Mouse (Mus musculus) CH12.LX (cell line): ENCODE measurements at regions not wholly inside any gene's neighbourhood (a gene's known extent, or its start where the extent isn't known, plus 50 kb on each side); places are given as distances from the start of the nearest gene placed in this dataset.

Experiments used
- DNase-seq: peaks from one replicate; pipeline ENCODE4 v3.0.0-alpha.2; 2013; ENCODE audit errors: extremely low read depth
- H3K27ac ChIP-seq: 2 replicates; pipeline ENCODE4 v1.5.1; 2012; ENCODE audit warnings: low read depth, mild to moderate bottlenecking, control low read depth, moderate library complexity; ENCODE audit not compliant: insufficient read depth
- H3K27me3 ChIP-seq: replicated peaks from 2 replicates; pipeline ENCODE3; 2012; ENCODE audit warnings: inconsistent platforms
- H3K36me3 ChIP-seq, 2 experiments: replicated peaks in 1 of 2; 2 replicates each; pipeline versions ENCODE3 to v1.6.1; 2012; ENCODE audit warnings: inconsistent platforms in 1 of 2, low read length in 1 of 2, mild to moderate bottlenecking in 1 of 2, mixed read lengths in 1 of 2, moderate library complexity in 1 of 2; ENCODE audit not compliant: control insufficient read depth in 1 of 2, insufficient read depth in 1 of 2
- H3K4me1 ChIP-seq, 2 experiments: 2 replicates each; pipeline ENCODE4 v1.6.1; 2012; ENCODE audit warnings: inconsistent platforms in 1 of 2, moderate library complexity in 1 of 2; ENCODE audit not compliant: insufficient read depth in 2 of 2, control insufficient read depth in 1 of 2
- H3K4me2 ChIP-seq: 2 replicates; pipeline ENCODE4 v1.6.1; 2012; ENCODE audit warnings: low read depth, mild to moderate bottlenecking, control low read depth; ENCODE audit not compliant: poor library complexity, insufficient read depth, severe bottlenecking
- H3K4me3 ChIP-seq, 3 experiments: fragments of 150-350 bp in 1 of 3; sonication (generic) in 1 of 3; replicated peaks in 1 of 3; 2 replicates each; pipeline versions ENCODE3 to v1.5.1; 2011 to 2012; ENCODE audit warnings: low read depth in 2 of 3, low read length in 2 of 3, mild to moderate bottlenecking in 2 of 3, moderate library complexity in 2 of 3, control low read depth in 1 of 3, improper control_type of control experiment in 1 of 3, inconsistent platforms in 1 of 3, mixed read lengths in 1 of 3; ENCODE audit not compliant: poor library complexity in 1 of 3
- H3K79me2 ChIP-seq: replicated peaks from 2 replicates; pipeline ENCODE4 v1.6.1; 2012; ENCODE audit warnings: mild to moderate bottlenecking, moderate library complexity; ENCODE audit not compliant: control insufficient read depth, poor library complexity, insufficient read depth, severe bottlenecking; ENCODE audit errors: extremely low read depth
- H3K9ac ChIP-seq: 2 replicates; pipeline ENCODE4 v1.6.1; 2012; ENCODE audit warnings: low read depth, mild to moderate bottlenecking, control low read depth, moderate library complexity; ENCODE audit not compliant: insufficient read depth
- H3K9me3 ChIP-seq: replicated peaks from 2 replicates; pipeline ENCODE3; 2012; ENCODE audit warnings: low read length, inconsistent platforms, mixed read lengths
- CHD1 ChIP-seq: IDR thresholded peaks from 2 replicates; pipeline ENCODE4 v1.6.1; 2012; ENCODE audit warnings: low read depth, low read length, improper control_type of control experiment, inconsistent platforms
- CTCF ChIP-seq, 2 experiments: IDR thresholded peaks in 1 of 2; conservative IDR thresholded peaks in 1 of 2; 2 replicates each; pipeline ENCODE4 v1.5.1; 2011 to 2012; ENCODE audit warnings: low read depth in 2 of 2, low read length in 2 of 2, improper control_type of control experiment in 1 of 2, inconsistent platforms in 1 of 2, mild to moderate bottlenecking in 1 of 2, moderate library complexity in 1 of 2
- E2F4 ChIP-seq: IDR thresholded peaks from 2 replicates; pipeline ENCODE4 v1.6.1; 2011; ENCODE audit warnings: low read depth, low read length, improper control_type of control experiment; ENCODE audit not compliant: insufficient replicate concordance
- ETS1 ChIP-seq: conservative IDR thresholded peaks from 2 replicates; pipeline ENCODE4 v1.6.1; 2012; ENCODE audit warnings: low read depth, mild to moderate bottlenecking, inconsistent platforms, low read length, improper control_type of control experiment, moderate library complexity
- GABPA ChIP-seq: IDR thresholded peaks from 2 replicates; pipeline ENCODE4 v1.6.1; 2012; ENCODE audit warnings: low read depth, low read length, improper control_type of control experiment, inconsistent platforms; ENCODE audit not compliant: insufficient replicate concordance
- HCFC1 ChIP-seq: IDR thresholded peaks from 2 replicates; pipeline ENCODE4 v1.6.1; 2012; ENCODE audit warnings: low read depth, mild to moderate bottlenecking, inconsistent platforms, low read length, improper control_type of control experiment
- IRF4 ChIP-seq: IDR thresholded peaks from 2 replicates; pipeline ENCODE4 v1.6.1; 2014; ENCODE audit warnings: low read depth, mild to moderate bottlenecking, inconsistent platforms, low read length, improper control_type of control experiment
- JUN ChIP-seq: IDR thresholded peaks from 2 replicates; pipeline ENCODE4 v1.6.1; 2011; ENCODE audit warnings: low read depth, mild to moderate bottlenecking, low read length, improper control_type of control experiment, moderate library complexity; ENCODE audit not compliant: insufficient read depth
- MAZ ChIP-seq: IDR thresholded peaks from 2 replicates; pipeline ENCODE4 v1.6.1; 2012; ENCODE audit warnings: low read depth, mild to moderate bottlenecking, inconsistent platforms, low read length, improper control_type of control experiment, moderate library complexity
- MYC ChIP-seq: IDR thresholded peaks from 2 replicates; pipeline ENCODE4 v1.6.1; 2011; ENCODE audit warnings: low read depth, mild to moderate bottlenecking, improper control_type of control experiment, low read length
- NELFE ChIP-seq: IDR thresholded peaks from 2 replicates; pipeline ENCODE4 v1.6.1; 2011; ENCODE audit warnings: low read depth, low read length, improper control_type of control experiment
- POLR2AphosphoS2 ChIP-seq: IDR thresholded peaks from 2 replicates; pipeline ENCODE4 v1.6.1; 2011; ENCODE audit warnings: low read depth, low read length, improper control_type of control experiment
- RCOR1 ChIP-seq: conservative IDR thresholded peaks from 2 replicates; pipeline ENCODE4 v1.6.1; 2012; ENCODE audit warnings: low read depth, mild to moderate bottlenecking, inconsistent platforms, low read length, improper control_type of control experiment
- SIN3A ChIP-seq: IDR thresholded peaks from 2 replicates; pipeline ENCODE4 v1.6.1; 2012; ENCODE audit warnings: low read length, improper control_type of control experiment, inconsistent platforms
- SMC3 ChIP-seq: IDR thresholded peaks from 2 replicates; pipeline ENCODE4 v1.6.1; 2011; ENCODE audit warnings: low read depth, low read length, improper control_type of control experiment
- UBTF ChIP-seq: IDR thresholded peaks from 2 replicates; pipeline ENCODE4 v1.6.1; 2012; ENCODE audit warnings: low read depth, mild to moderate bottlenecking, inconsistent platforms, low read length, improper control_type of control experiment, moderate library complexity
- ZC3H11A ChIP-seq: IDR thresholded peaks from 2 replicates; pipeline ENCODE4 v1.6.1; 2012; ENCODE audit warnings: low read depth, mild to moderate bottlenecking, inconsistent platforms, low read length, improper control_type of control experiment
- ZMIZ1 ChIP-seq: IDR thresholded peaks from 2 replicates; pipeline ENCODE4 v1.6.1; 2012; ENCODE audit warnings: low read depth, mild to moderate bottlenecking, inconsistent platforms, low read length, improper control_type of control experiment
- dilution Hi-C: fragments of 300-500 bp; cut with MboI; formaldehyde crosslinking; loops from 2 replicates; pipeline ENCODE4 v1.14.3; 2020; ENCODE audit warnings: low sequenced_read_pairs; ENCODE audit not compliant: extremely low pct_unique_long_range_greater_than_20kb, extremely low pct_ligation_motif_present
- in situ Hi-C: fragments of 300-500 bp; cut with MboI; formaldehyde crosslinking; loops from 3 replicates; pipeline ENCODE4 v1.14.3; 2019; ENCODE audit warnings: low sequenced_read_pairs, low pct_ligation_motif_present, low pct_unique_long_range_greater_than_20kb, mixed read lengths

GRCm38 (mm10) chr4:31555077-31555476, 408.8 kb upstream of the Map3k7 start:
- no peaks in the 10 kb centered on the region for H3K79me2 ChIP-seq
- no peaks in the 10 kb centered on the region for H3K27me3 ChIP-seq
- DNase-seq: no peak
- H3K4me3 ChIP-seq: no peak overlapping the region
- TF ChIP-seq ETS1 (no peak), GABPA (no peak), E2F4 (no peak)
- TF ChIP-seq, all 38 proteins: peak for 0
- Histone ChIP-seq H3K36me3 (no peaks in the 10 kb centered on the region), H3K4me2 (no peak overlapping the region), H3K27ac (no peak overlapping the region), H3K9me3 (no peaks in the 10 kb centered on the region), H3K4me1 (no peaks in the 10 kb centered on the region), H3K9ac (no peak overlapping the region)
- dilution Hi-C loops (no loop called here), in situ Hi-C loops (no loop called here)

GRCm38 (mm10) chr4:31557261-31557660, 406.6 kb upstream of the Map3k7 start:
- H3K27me3 ChIP-seq: no peaks in the 10 kb centered on the region
- no peak for DNase-seq
- H3K79me2 ChIP-seq: no peaks in the 10 kb centered on the region
- in situ Hi-C loops (no loop called here), dilution Hi-C loops (no loop called here)
- no peak overlapping the region for H3K9ac ChIP-seq
- no peak overlapping the region for H3K27ac ChIP-seq
- H3K4me2 ChIP-seq: no peak overlapping the region
- TF ChIP-seq JUN (no peak), NELFE (no peak), SIN3A (no peak), HCFC1 (no peak), ZC3H11A (no peak), MAZ (no peak), POLR2AphosphoS2 (no peak), E2F4 (no peak), MYC (no peak), RCOR1 (no peak), ZMIZ1 (no peak), CTCF (conservative IDR thresholded peaks at IDR 0.05 in 1 of 2, IDR thresholded peaks at IDR 0.05 in 1 of 2; ENCODE audit: low read depth in 2 of 2, low read length in 2 of 2) (no peak), UBTF (no peak), SMC3 (no peak), CHD1 (no peak), IRF4 (no peak)
- H3K4me3 ChIP-seq: no peak overlapping the region
- no peaks in the 10 kb centered on the region for H3K36me3 ChIP-seq
- H3K9me3 ChIP-seq: no peaks in the 10 kb centered on the region
- peaks cover 0 to 3% of the 10 kb centered on the region in 2 experiments; a peak in 1 of 4 replicates for H3K4me1 ChIP-seq
